Mouse (Mus musculus): Measurements from ENCODE around the gene Xkrx.

DNA sequence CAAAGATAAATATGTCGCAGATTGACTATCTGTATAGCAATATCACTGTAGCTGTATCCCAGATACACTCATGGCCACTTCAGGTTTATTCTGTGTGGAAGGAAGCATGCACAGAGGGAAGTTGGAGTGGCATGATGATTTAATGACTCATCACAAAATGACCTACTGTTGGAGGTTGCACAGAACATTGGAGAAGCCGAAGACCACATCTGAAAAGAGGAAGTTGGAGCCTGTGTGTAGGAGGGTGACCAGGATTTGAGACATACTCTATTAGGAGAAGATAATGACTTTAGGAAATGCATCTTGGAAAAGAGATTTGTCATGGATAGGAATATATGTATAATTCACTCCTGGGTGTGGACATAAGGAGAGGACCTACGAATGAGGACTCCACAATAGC is 45.5 kb downstream of the Xkrx start:
- TF ChIP-seq CTCF (IDR thresholded peaks at IDR 0.05; ENCODE audit: low read depth, low read length): no peak
- no peak for TF ChIP-seq GATA1 (IDR thresholded peaks at IDR 0.05; ENCODE audit: borderline replicate concordance, low read length)
- no peak for TF ChIP-seq TAL1 (conservative IDR thresholded peaks at IDR 0.05; ENCODE audit: low read depth, low read length)
